Mouse (Mus musculus): ENCODE data around the gene Ifnlr1.

The Ifnlr1 gene

DNA sequence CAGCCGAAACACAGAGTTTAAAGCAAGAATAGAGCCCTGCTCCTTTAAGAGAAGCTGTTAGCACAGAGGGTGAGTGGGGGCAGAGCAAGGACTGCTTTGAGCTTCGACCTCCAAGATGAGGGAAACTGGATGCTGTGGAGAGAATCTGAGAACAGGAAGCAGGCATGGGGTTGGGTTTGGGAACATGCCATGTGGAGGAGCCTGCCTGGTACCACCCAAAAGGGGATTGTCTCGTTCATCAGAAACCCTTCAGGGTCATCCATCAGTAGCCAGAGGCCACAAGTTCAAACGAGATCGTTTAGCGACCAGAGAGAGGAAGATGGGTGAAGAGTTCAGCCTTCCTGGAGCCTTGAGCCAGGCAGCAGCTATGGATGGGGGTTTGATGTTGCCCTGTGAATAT is 57.4 kb downstream of the Ifnlr1 start:
- DNase-seq (ENCODE audit: low read depth, low spot score): no peak

GRCm38 (mm10) chr4:135744726-135745448 is 58.8 kb downstream of the Ifnlr1 start:
- no peak for DNase-seq (ENCODE audit: low read depth, low spot score)

DNA sequence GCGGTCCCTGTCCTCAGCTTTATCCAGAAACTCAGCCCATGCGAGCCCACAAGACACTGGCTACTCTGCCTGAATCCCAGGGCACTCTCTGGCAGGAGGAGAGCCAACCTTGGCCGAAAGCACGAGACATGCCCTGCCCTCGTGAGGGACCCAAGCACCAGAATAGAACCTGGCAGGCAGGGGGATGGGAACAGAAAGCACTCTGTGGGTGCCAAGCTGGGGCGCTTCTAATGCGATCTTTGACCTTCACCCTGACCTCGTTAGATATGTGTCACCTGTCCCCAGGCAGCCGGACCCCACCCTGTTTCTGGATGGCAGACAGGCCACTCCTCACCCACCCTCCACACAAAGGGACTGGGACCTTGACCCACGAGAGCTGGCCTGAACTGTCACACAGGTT is 59.5 kb downstream of the Ifnlr1 start:
- DNase-seq (ENCODE audit: low read depth, low spot score): no peak

DNA sequence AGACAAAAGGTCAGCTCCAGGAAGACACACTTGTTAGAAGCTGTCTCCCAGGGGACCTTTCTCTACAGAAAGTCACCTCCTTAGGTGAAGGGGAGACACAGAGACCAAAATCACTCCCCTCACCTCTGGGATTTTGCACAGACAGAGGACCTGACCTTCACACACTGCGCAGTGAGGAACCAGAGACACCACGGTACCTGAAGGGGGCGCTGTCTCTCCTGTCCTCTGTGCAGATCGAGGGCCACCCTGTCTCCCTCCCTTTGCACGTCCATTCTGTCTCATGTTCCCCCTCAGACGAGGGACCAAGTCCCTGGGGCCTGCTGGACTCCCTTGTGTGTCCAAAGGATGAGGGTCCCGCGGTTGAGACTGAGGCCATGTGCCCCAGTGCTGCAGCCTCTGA is 64.8 kb downstream of the Ifnlr1 start:
- no peak for DNase-seq (ENCODE audit: low read depth, low spot score)

DNA sequence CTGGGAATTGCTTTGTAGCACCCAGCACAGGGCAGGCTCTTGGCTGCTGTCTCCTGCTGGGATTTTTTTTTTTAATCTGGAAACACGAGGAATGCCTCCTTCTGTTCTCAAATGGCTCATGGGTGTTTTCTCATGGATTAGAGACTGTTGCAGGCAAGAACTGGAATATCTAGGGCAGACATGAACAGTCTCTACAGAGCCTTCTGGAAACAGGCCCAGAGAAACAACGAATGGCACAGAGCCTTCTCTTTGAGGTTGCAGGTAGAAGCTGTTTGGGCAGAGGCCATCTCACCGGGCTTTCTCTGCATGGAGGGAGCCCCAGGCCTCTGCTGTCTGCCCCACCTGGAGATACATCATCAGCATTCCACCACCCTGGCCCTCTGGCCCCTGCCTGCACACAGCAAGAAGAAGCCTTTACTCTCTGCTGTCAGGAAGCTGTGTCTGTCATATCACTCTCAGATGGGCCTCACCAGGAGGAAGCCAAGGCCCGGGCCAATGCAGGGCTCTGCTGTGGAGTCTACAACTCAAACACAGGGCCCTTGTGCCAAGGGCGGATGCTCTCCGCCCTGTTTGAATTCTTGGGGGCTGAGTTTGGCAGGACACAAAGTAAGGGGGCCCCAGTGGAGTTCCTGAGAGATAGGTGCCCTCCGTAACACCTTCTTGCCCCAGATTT is 66.2 kb downstream of the Ifnlr1 start:
- no peak for DNase-seq (ENCODE audit: low read depth, low spot score)

DNA sequence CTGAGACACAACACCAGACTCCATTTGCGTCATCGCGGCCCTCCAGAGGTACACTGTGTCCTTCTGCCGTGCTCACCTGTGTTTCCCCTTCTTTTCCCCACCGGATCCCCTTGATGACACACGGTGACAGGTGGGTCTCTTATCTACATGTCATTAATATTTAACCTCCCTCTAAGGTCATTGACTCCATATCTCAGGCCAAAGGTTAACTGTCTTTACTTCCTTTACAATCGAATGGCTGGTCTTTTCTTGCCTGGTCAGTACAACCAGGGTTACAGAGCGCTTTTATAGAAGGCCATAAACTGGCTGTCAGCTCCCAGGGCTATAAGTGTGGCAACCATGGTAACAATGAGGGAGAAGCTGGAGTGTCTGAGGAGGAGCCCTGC is 66.7 kb downstream of the Ifnlr1 start:
- DNase-seq (ENCODE audit: low read depth, low spot score): no peak

Data from CD4-positive helper T cell, adult 2 months (primary cell).